Mouse (Mus musculus): Measurements from ENCODE around the gene Sirt2. TPM values are rescaled to one million over a fixed set of nuclear protein-coding genes. Genes with fewer than 3 reads are reported as not detected.

Sirt2 gene
- polyA plus RNA-seq, 1 experiment from 2014 or later: 57.7 TPM

GRCm38 (mm10) chr7:28806869-28807268 is 40.3 kb downstream of the Sirt2 start:
- Histone ChIP-seq H3K4me3 (ENCODE audit: control insufficient read depth in 1 of 2, insufficient read depth in 1 of 2, low read depth in 1 of 2, low read length in 2 of 2) (no peak overlapping the region), H3K4me2 (ENCODE audit: low read length) (no peak overlapping the region), H3K9me3 (ENCODE audit: control insufficient read depth, low read length) (no peaks in the 10 kb centered on the region), H3K27me3 (ENCODE audit: control insufficient read depth, insufficient read depth, low read length) (no peaks in the 10 kb centered on the region), H3K27ac (replicated peaks in 1 of 2; ENCODE audit: control insufficient read depth in 1 of 2, insufficient read depth in 1 of 2, low read depth in 2 of 2, low read length in 2 of 2) (no peak overlapping the region), H3K36me3 (ENCODE audit: control insufficient read depth, insufficient read depth, low read length) (peaks cover 1% of the 10 kb centered on the region), H3K4me1 (ENCODE audit: control insufficient read depth in 2 of 2, insufficient read depth in 2 of 2, low read length in 2 of 2) (peaks cover 20 to 33% of the 10 kb centered on the region in 2 experiments), H3K9ac (ENCODE audit: low read length) (no peak overlapping the region)
- no peak for ATAC-seq (ENCODE audit: insufficient number of reproducible peaks, insufficient read depth, low FRiP score, low read depth)
- WGBS: 81% methylated on average over 4 of the region's 4 CpGs

DNA sequence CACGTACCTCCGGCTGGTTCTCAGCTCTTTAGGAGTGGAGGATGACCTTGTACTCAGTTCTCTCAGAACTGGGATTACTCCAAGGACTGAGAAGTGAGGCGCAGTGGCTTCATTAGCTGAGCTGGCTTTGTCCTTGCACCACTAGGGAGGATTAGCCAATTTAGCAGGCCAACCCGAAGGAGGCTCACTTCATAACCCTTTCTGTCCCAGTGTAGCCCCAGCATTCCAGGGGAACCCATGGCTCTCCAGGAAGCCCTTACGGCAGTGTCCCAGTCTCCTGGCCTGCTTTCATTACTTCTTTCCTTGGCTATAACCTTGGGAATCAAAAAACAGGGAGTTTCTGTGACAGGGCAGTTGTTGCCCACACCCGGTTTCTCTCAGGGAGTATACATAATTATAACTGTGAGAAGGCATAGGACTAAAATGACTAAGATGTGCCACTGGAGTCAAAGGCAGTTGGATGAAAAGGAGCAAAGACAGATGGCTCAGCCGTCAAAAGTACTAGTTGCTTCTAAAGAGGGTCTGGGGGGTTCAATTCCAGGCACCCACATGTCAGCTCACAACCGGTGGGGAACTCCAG is 41.2 kb downstream of the Sirt2 start:
- no peaks in the 10 kb centered on the region for H3K9me3 ChIP-seq (ENCODE audit: control insufficient read depth, low read length)
- no peak for ATAC-seq (ENCODE audit: insufficient number of reproducible peaks, insufficient read depth, low FRiP score, low read depth)
- H3K36me3 ChIP-seq (ENCODE audit: control insufficient read depth, insufficient read depth, low read length): peaks cover 10% of the 10 kb centered on the region
- H3K9ac ChIP-seq (ENCODE audit: low read length): peak overlapping the region; percentile 93
- peaks cover 22 to 34% of the 10 kb centered on the region in 2 experiments for H3K4me1 ChIP-seq (ENCODE audit: control insufficient read depth in 2 of 2, insufficient read depth in 2 of 2, low read length in 2 of 2)
- H3K4me2 ChIP-seq (ENCODE audit: low read length): peak overlapping the region; percentile 97
- no peaks in the 10 kb centered on the region for H3K27me3 ChIP-seq (ENCODE audit: control insufficient read depth, insufficient read depth, low read length)
- H3K27ac ChIP-seq (replicated peaks in 1 of 2; ENCODE audit: control insufficient read depth in 1 of 2, insufficient read depth in 1 of 2, low read depth in 2 of 2, low read length in 2 of 2): peak overlapping the region; percentile 100
- peak overlapping the region; percentile 68 to 71 for H3K4me3 ChIP-seq (ENCODE audit: control insufficient read depth in 1 of 2, insufficient read depth in 1 of 2, low read depth in 1 of 2, low read length in 2 of 2)
- 40% methylated on average over 7 of the region's 8 CpGs for WGBS

DNA sequence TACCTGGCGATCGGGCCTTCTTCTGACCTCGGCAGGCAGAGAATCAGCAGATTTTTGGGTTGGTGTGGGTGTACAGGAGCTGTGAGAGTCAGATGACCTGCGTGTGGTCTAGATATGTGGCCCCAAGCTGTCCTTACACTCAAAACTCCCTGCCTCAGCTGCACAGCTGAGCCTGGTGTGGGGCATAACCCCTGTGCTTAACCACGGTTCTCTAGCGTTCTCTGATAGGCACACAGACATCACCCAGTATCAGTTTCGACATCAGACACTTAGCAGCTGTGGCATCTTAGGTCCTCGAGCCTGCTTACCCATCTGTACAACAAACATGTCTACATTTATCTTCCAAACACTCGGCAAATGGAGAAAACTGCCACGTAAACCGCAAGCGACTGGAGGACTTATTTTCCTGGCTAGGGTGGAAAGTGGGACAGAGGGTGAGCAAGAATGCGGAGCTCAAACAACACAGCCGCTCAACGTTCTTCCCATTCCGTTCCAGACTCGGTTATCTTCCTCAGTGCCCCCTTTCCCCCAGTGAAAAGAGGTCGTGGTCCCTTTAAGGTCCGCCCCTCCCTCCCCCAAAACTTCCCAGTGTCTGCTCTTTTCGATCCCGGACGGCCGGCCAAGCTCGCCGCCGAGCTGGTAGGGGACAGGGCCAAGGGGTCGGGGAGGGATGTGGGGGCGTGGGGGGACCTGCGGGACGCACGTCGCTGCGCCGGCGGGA is 41.8 kb downstream of the Sirt2 start, which contains the start of gene Hnrnpl:
Gene Hnrnpl (plus strand): TSS at position 321 of the 721 bp plus-strand sequence.
- Histone ChIP-seq H3K27ac (replicated peaks in 1 of 2; ENCODE audit: control insufficient read depth in 1 of 2, insufficient read depth in 1 of 2, low read depth in 2 of 2, low read length in 2 of 2) (peak within 1 kb of the TSS; percentile 100), H3K9ac (ENCODE audit: low read length) (peak within 1 kb of the TSS; percentile 93), H3K4me2 (ENCODE audit: low read length) (peak within 1 kb of the TSS; percentile 97), H3K4me1 (ENCODE audit: control insufficient read depth in 2 of 2, insufficient read depth in 2 of 2, low read length in 2 of 2) (peaks cover 21 to 34% of the 10 kb centered on the region in 2 experiments), H3K4me3 (ENCODE audit: control insufficient read depth in 1 of 2, insufficient read depth in 1 of 2, low read depth in 1 of 2, low read length in 2 of 2) (peak within 1 kb of the TSS; percentile 68 to 71), H3K9me3 (ENCODE audit: control insufficient read depth, low read length) (no peaks in the 10 kb centered on the region), H3K27me3 (ENCODE audit: control insufficient read depth, insufficient read depth, low read length) (no peaks in the 10 kb centered on the region), H3K36me3 (ENCODE audit: control insufficient read depth, insufficient read depth, low read length) (peaks cover 17% of the 10 kb centered on the region)
- 3% methylated on average over 27 of the region's 35 CpGs for whole genome bisulfite sequencing
- peak; percentile 10 for ATAC-seq (ENCODE audit: insufficient number of reproducible peaks, insufficient read depth, low FRiP score, low read depth)

DNA sequence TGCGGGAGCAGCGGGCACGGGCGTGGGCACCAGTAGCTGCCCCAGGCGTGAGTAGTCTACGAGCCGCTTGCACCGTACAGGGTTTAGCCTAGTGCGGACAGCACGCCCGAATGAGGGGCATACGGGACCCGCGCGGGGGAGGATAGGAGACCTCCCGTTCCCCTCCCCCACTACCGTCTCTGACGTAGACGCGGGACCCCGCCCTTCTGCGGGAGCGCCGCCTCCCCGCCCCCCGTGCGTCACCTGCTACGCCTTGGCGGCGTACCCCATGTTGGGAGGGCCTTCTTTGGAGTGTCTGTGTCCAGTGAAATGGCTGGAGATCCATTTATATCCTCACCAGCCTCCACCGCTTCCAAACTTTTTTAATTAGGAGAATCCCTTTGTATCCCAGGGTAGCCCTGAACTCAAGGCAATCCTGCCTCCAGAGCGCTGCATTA is 42.4 kb downstream of the Sirt2 start:
- Histone ChIP-seq H3K4me3 (ENCODE audit: control insufficient read depth in 1 of 2, insufficient read depth in 1 of 2, low read depth in 1 of 2, low read length in 2 of 2) (peak overlapping the region; percentile 68 to 71), H3K36me3 (ENCODE audit: control insufficient read depth, insufficient read depth, low read length) (peaks cover 23% of the 10 kb centered on the region), H3K4me1 (ENCODE audit: control insufficient read depth in 2 of 2, insufficient read depth in 2 of 2, low read length in 2 of 2) (peaks cover 24 to 34% of the 10 kb centered on the region in 2 experiments), H3K9me3 (ENCODE audit: control insufficient read depth, low read length) (no peaks in the 10 kb centered on the region), H3K9ac (ENCODE audit: low read length) (peak overlapping the region; percentile 93), H3K4me2 (ENCODE audit: low read length) (peak overlapping the region; percentile 97), H3K27ac (replicated peaks in 1 of 2; ENCODE audit: control insufficient read depth in 1 of 2, insufficient read depth in 1 of 2, low read depth in 2 of 2, low read length in 2 of 2) (peak overlapping the region; percentile 100), H3K27me3 (ENCODE audit: control insufficient read depth, insufficient read depth, low read length) (no peaks in the 10 kb centered on the region)
- WGBS: under 1% methylated on average over 29 of the region's 32 CpGs
- ATAC-seq (ENCODE audit: insufficient number of reproducible peaks, insufficient read depth, low FRiP score, low read depth): peak; percentile 75

DNA sequence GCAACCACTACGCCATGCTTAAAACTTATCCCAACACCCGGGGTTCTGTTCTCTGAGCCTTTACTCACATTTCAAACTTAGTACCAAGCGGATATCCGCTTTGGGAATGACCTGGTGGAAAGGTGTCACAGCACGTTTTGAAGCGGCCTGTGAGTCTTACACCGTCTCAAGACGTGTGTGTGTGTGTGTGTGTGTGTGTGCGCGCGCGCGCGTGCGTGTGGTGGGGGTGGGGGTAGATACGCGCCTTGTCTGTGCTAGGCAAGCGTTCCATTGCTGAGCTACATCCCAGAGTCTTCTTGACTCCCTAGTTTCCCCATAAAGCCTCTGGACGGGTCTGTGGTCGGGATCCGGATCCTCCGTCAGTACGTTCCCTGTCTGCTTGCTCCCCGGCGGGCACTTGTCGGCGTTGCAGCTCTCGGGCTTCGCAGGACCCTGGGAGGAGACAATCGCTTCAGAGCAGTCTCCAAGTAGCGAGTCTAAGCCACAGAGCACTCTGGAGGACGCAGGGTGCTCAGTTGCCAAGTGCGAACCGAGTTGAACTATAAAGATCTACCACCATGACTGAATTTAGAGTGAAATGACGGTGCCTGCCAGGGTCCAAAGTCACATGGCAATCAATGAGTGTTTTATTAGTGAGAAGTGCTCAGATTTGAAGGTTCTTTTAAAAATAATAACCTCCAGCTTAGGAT is 43.0 kb downstream of the Sirt2 start:
- WGBS: under 1% methylated on average over 35 of the region's 35 CpGs
- peak overlapping the region; percentile 97 for H3K4me2 ChIP-seq (ENCODE audit: low read length)
- ATAC-seq (ENCODE audit: insufficient number of reproducible peaks, insufficient read depth, low FRiP score, low read depth): 0 out of 2 replicates have a peak, but pooled peaks have one; percentile 8

GRCm38 (mm10) chr7:28810107-28811066 is 43.9 kb downstream of the Sirt2 start:
- peaks cover 37% of the 10 kb centered on the region for H3K36me3 ChIP-seq (ENCODE audit: control insufficient read depth, insufficient read depth, low read length)
- peak overlapping the region; percentile 77 to 85 for H3K4me3 ChIP-seq (ENCODE audit: control insufficient read depth in 1 of 2, insufficient read depth in 1 of 2, low read depth in 1 of 2, low read length in 2 of 2)
- H3K9me3 ChIP-seq (ENCODE audit: control insufficient read depth, low read length): no peaks in the 10 kb centered on the region
- under 1% methylated on average over 70 of the region's 70 CpGs for WGBS
- peak overlapping the region; percentile 97 for H3K4me2 ChIP-seq (ENCODE audit: low read length)
- ATAC-seq (ENCODE audit: insufficient number of reproducible peaks, insufficient read depth, low FRiP score, low read depth): peak; percentile 89
- peaks cover 23 to 43% of the 10 kb centered on the region in 2 experiments for H3K4me1 ChIP-seq (ENCODE audit: control insufficient read depth in 2 of 2, insufficient read depth in 2 of 2, low read length in 2 of 2)
- H3K27me3 ChIP-seq (ENCODE audit: control insufficient read depth, insufficient read depth, low read length): no peaks in the 10 kb centered on the region
- peak overlapping the region; percentile 94 for H3K9ac ChIP-seq (ENCODE audit: low read length)
- H3K27ac ChIP-seq (replicated peaks in 1 of 2; ENCODE audit: control insufficient read depth in 1 of 2, insufficient read depth in 1 of 2, low read depth in 2 of 2, low read length in 2 of 2): peak overlapping the region; percentile 100

More for the DNA sequence above, 43.0 kb downstream of the Sirt2 start:
- Histone ChIP-seq H3K9me3 (ENCODE audit: control insufficient read depth, low read length) (no peaks in the 10 kb centered on the region), H3K36me3 (ENCODE audit: control insufficient read depth, insufficient read depth, low read length) (peaks cover 28% of the 10 kb centered on the region), H3K27me3 (ENCODE audit: control insufficient read depth, insufficient read depth, low read length) (no peaks in the 10 kb centered on the region), H3K27ac (replicated peaks in 1 of 2; ENCODE audit: control insufficient read depth in 1 of 2, insufficient read depth in 1 of 2, low read depth in 2 of 2, low read length in 2 of 2) (peak overlapping the region; percentile 100), H3K9ac (ENCODE audit: low read length) (peak overlapping the region; percentile 93), H3K4me3 (ENCODE audit: control insufficient read depth in 1 of 2, insufficient read depth in 1 of 2, low read depth in 1 of 2, low read length in 2 of 2) (peak overlapping the region; percentile 68 to 71), H3K4me1 (ENCODE audit: control insufficient read depth in 2 of 2, insufficient read depth in 2 of 2, low read length in 2 of 2) (peaks cover 23 to 35% of the 10 kb centered on the region in 2 experiments)

All from heart, embryonic 14.5 days (tissue).